Mouse (Mus musculus) liver, embryonic 15.5 days (tissue): ENCODE data around the gene Bdp1. TPM values are rescaled to one million over a fixed set of nuclear protein-coding genes. Genes with fewer than 3 reads are reported as not detected.

ENCODE experiments used
- ATAC-seq: fragments of 200-750 bp; cut with Nextera tagmentation; 2 replicates; pipeline ENCODE4 v1.8.0; 2017; ENCODE audit warnings: moderate number of reproducible peaks, mild to moderate bottlenecking, moderate library complexity; ENCODE audit not compliant: insufficient read depth
- H3K27ac ChIP-seq: fragments of 300-500 bp; sonication (generic); replicated peaks from 2 replicates; pipeline ENCODE4 v1.5.1; 2015; ENCODE audit warnings: mild to moderate bottlenecking, inconsistent platforms
- H3K27me3 ChIP-seq: fragments of 300-500 bp; sonication (generic); 2 replicates; pipeline ENCODE4 v1.6.1; 2015; ENCODE audit warnings: mild to moderate bottlenecking, inconsistent platforms
- H3K36me3 ChIP-seq: fragments of 300-500 bp; sonication (generic); replicated peaks from 2 replicates; pipeline ENCODE4 v1.6.1; 2015; ENCODE audit warnings: moderate library complexity, mild to moderate bottlenecking, inconsistent platforms
- H3K4me1 ChIP-seq: fragments of 300-500 bp; sonication (generic); replicated peaks from 2 replicates; pipeline ENCODE4 v1.6.1; 2015; ENCODE audit warnings: inconsistent platforms
- H3K4me2 ChIP-seq: fragments of 300-500 bp; sonication (generic); 2 replicates; pipeline ENCODE4 v1.6.1; 2015; ENCODE audit warnings: moderate library complexity, mild to moderate bottlenecking, inconsistent platforms
- H3K4me3 ChIP-seq: fragments of 300-500 bp; sonication (generic); replicated peaks from 2 replicates; pipeline ENCODE4 v1.5.1; 2015; ENCODE audit warnings: mild to moderate bottlenecking, inconsistent platforms
- H3K9ac ChIP-seq: fragments of 300-500 bp; sonication (generic); 2 replicates; pipeline ENCODE4 v1.6.1; 2015; ENCODE audit warnings: moderate library complexity, mild to moderate bottlenecking, inconsistent platforms
- H3K9me3 ChIP-seq: fragments of 300-500 bp; sonication (generic); replicated peaks from 2 replicates; pipeline ENCODE4 v1.6.1; 2016; ENCODE audit warnings: inconsistent platforms
- WGBS: fragments of 180-500 bp; shearing (Covaris S2); methylation state at CpG from one replicate; pipeline ENCODE4 v1.1.7; 2015; ENCODE audit warnings: mixed read lengths; ENCODE audit not compliant: insufficient replicate concordance; 5-methylcytosine and 5-hydroxymethylcytosine counted together
- polyA plus RNA-seq: library from polyadenylated mRNA; unstranded; fragments of >200 nt; fragmentation: Nextera tagmentation; extraction: Ambion mirVana; gene quantifications from 2 replicates; pipeline ENCODE4 v1.2.1, GENCODE M21; 2015

Bdp1 gene
- polyA plus RNA-seq, 1 experiment from 2014 or later, result 12.0 TPM

GRCm38 (mm10) chr13:99999078-99999477, 104.8 kb downstream of the Bdp1 start:
- no peak for ATAC-seq
- Histone ChIP-seq H3K4me2 (no peak overlapping the region), H3K4me1 (peaks cover 3% of the 10 kb centered on the region; the same call in 1 of the 2 replicates), H3K9ac (no peak overlapping the region), H3K27me3 (no peaks in the 10 kb centered on the region), H3K4me3 (no peak overlapping the region), H3K9me3 (no peaks in the 10 kb centered on the region), H3K27ac (no peak overlapping the region), H3K36me3 (no peaks in the 10 kb centered on the region)
- 72% methylated on average over 3 of the region's 3 CpGs for WGBS

- WGBS, result 65% methylated on average over 3 of the region's 3 CpGs
- H3K4me2 ChIP-seq, result no peak overlapping the region
Observed at GRCm38 (mm10) chr13:99998099-99998498, 105.8 kb downstream of the Bdp1 start.

GRCm38 (mm10) chr13:99989592-99989991, 114.3 kb downstream of the Bdp1 start:
- 71% methylated on average over 4 of the region's 4 CpGs for WGBS
- H3K9me3 ChIP-seq, result no peaks in the 10 kb centered on the region
- no peak for ATAC-seq
- H3K4me3 ChIP-seq, result no peak overlapping the region
- H3K4me2 ChIP-seq, result no peak overlapping the region
- H3K9ac ChIP-seq, result no peak overlapping the region
- H3K27ac ChIP-seq, result no peak overlapping the region
- no peaks in the 10 kb centered on the region for H3K36me3 ChIP-seq
- H3K27me3 ChIP-seq, result no peaks in the 10 kb centered on the region
- no peaks in the 10 kb centered on the region for H3K4me1 ChIP-seq

More at GRCm38 (mm10) chr13:99998099-99998498, 105.8 kb downstream of the Bdp1 start:
- no peak overlapping the region for H3K27ac ChIP-seq
- H3K9me3 ChIP-seq, result no peaks in the 10 kb centered on the region
- H3K27me3 ChIP-seq, result no peaks in the 10 kb centered on the region
- no peak for ATAC-seq
- no peak overlapping the region for H3K4me3 ChIP-seq
- H3K4me1 ChIP-seq, result peaks cover 3% of the 10 kb centered on the region; the same call in 1 of the 2 replicates
- no peak overlapping the region for H3K9ac ChIP-seq
- no peaks in the 10 kb centered on the region for H3K36me3 ChIP-seq

- no peak overlapping the region for H3K4me2 ChIP-seq
- WGBS, result 85% methylated on average over 1 of the region's 1 CpGs
- H3K9me3 ChIP-seq, result no peaks in the 10 kb centered on the region
- H3K4me1 ChIP-seq, result no peaks in the 10 kb centered on the region
- H3K4me3 ChIP-seq, result no peak overlapping the region
- no peak overlapping the region for H3K9ac ChIP-seq
- H3K36me3 ChIP-seq, result no peaks in the 10 kb centered on the region
- no peak overlapping the region for H3K27ac ChIP-seq
- no peak for ATAC-seq
- H3K27me3 ChIP-seq, result no peaks in the 10 kb centered on the region
Observed at GRCm38 (mm10) chr13:99983320-99983719, 120.5 kb downstream of the Bdp1 start.

GRCm38 (mm10) chr13:99979406-99979805, 124.5 kb downstream of the Bdp1 start:
- ATAC-seq, result no peak
- no peak overlapping the region for H3K9ac ChIP-seq
- H3K36me3 ChIP-seq, result 0 out of 2 replicates have a peak, but pooled peaks cover 4% of the 10 kb centered on the region
- H3K4me3 ChIP-seq, result no peak overlapping the region
- H3K9me3 ChIP-seq, result no peaks in the 10 kb centered on the region
- 52% methylated on average over 2 of the region's 2 CpGs for WGBS
- H3K27me3 ChIP-seq, result no peaks in the 10 kb centered on the region
- no peaks in the 10 kb centered on the region for H3K4me1 ChIP-seq
- no peak overlapping the region for H3K27ac ChIP-seq
- no peak overlapping the region for H3K4me2 ChIP-seq

GRCm38 (mm10) chr13:99970089-99970488, 133.8 kb downstream of the Bdp1 start:
- Histone ChIP-seq H3K4me1 (no peaks in the 10 kb centered on the region), H3K27me3 (no peaks in the 10 kb centered on the region), H3K4me3 (no peak overlapping the region), H3K4me2 (no peak overlapping the region), H3K27ac (no peak overlapping the region), H3K9ac (no peak overlapping the region), H3K9me3 (no peaks in the 10 kb centered on the region), H3K36me3 (0 out of 2 replicates have a peak, but pooled peaks cover 2% of the 10 kb centered on the region)
- WGBS, result 72% methylated on average over 5 of the region's 5 CpGs
- ATAC-seq, result no peak

Other genes starting within 250 kb of the Bdp1 start
- gene Cartpt, start 203.0 kb downstream of the Bdp1 start, polyA plus RNA-seq, result 0.10 and 0.15 TPM in 2 replicates
- gene Mccc2, start 88.4 kb downstream of the Bdp1 start, polyA plus RNA-seq, result 19.4 and 22.5 TPM in 2 replicates
- 13.8 and 15.0 TPM in 2 replicates for gene Serf1, start 3.9 kb upstream of the Bdp1 start, polyA plus RNA-seq
- 17.5 and 18.0 TPM in 2 replicates for gene Smn1, start 20.8 kb upstream of the Bdp1 start, polyA plus RNA-seq
- 1.7 and 1.8 TPM in 2 replicates for gene Naip2, start 98.0 kb upstream of the Bdp1 start, polyA plus RNA-seq
- gene Naip5, start 142.3 kb upstream of the Bdp1 start, polyA plus RNA-seq, result 0.54 and 0.67 TPM in 2 replicates
- gene Naip6, start 213.6 kb upstream of the Bdp1 start, polyA plus RNA-seq, result 0.30 and 0.40 TPM in 2 replicates